Mouse (Mus musculus): ENCODE measurements at regions not wholly inside any gene's neighbourhood (a gene's known extent, or its start where the extent isn't known, plus 50 kb on each side); places are given as distances from the start of the nearest gene placed in this dataset.

DNA sequence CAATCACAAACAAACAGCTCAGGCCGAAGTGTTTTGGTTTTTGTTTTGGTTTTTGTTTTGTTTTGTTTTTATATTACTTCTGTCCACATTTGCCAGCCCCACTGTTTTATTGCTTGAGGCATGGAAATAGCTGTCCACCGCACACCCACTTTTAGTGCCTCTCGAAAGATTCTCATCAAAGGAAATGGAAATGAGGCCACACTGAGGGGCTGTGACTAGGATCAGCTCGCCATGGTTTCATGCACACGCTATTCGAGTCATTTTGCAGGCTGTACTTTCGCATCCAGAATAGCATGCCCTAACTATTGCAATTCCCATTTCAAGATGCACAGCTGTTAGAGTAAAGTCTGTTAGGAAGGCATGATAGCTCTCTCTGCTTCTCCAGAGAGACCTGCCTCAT is 1543.4 kb upstream of the Tenm3 start:
- no peak for DNase-seq
- Histone ChIP-seq H3K27ac (ENCODE audit: low read depth) (no peak overlapping the region), H3K4me1 (ENCODE audit: insufficient read depth) (no peaks in the 10 kb centered on the region), H3K9me3 (ENCODE audit: low read depth, low read length) (no peaks in the 10 kb centered on the region), H3K27me3 (ENCODE audit: insufficient read depth, low read length) (no peaks in the 10 kb centered on the region), H3K4me3 (ENCODE audit: low read depth, low read length) (no peak overlapping the region), H3K4me2 (no peak overlapping the region), H3K36me3 (ENCODE audit: insufficient read depth) (no peaks in the 10 kb centered on the region), H3K9ac (no peak overlapping the region)
- WGBS = 74% methylated on average over 7 of the region's 7 CpGs
- no peak for TF ChIP-seq CTCF (IDR thresholded peaks at IDR 0.05; ENCODE audit: low read depth)
- ATAC-seq (ENCODE audit: insufficient read depth) = no peak

DNA sequence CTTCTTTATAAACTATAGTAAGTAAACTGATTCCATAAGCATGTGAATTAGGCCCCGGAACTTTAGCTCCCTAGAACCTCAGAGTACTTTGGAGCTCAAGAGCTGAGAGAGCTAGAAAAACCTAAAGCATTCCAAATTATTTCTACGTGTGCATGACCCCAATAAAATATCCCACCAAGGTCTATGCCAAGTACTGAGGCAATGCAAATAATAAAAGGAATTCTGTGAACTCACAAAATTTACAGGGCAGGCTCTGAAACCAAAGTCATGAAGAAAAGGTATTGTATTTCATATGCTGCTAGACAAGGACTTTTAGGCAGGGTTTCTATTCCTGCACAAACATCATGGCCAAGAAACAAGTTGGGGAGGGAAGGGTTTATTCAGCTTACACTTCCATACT is 1539.9 kb upstream of the Tenm3 start:
- Histone ChIP-seq H3K9ac (no peak overlapping the region), H3K9me3 (ENCODE audit: low read depth, low read length) (no peaks in the 10 kb centered on the region), H3K4me2 (no peak overlapping the region), H3K27ac (ENCODE audit: low read depth) (no peak overlapping the region), H3K4me1 (ENCODE audit: insufficient read depth) (no peaks in the 10 kb centered on the region), H3K27me3 (ENCODE audit: insufficient read depth, low read length) (no peaks in the 10 kb centered on the region), H3K36me3 (ENCODE audit: insufficient read depth) (no peaks in the 10 kb centered on the region), H3K4me3 (ENCODE audit: low read depth, low read length) (no peak overlapping the region)
- DNase-seq = no peak
- ATAC-seq (ENCODE audit: insufficient read depth) = no peak
- no peak for TF ChIP-seq CTCF (IDR thresholded peaks at IDR 0.05; ENCODE audit: low read depth)
- 80% methylated on average over 2 of the region's 2 CpGs for WGBS

- TF ChIP-seq CTCF (IDR thresholded peaks at IDR 0.05; ENCODE audit: low read depth) = no peak
- Histone ChIP-seq H3K27me3 (ENCODE audit: insufficient read depth, low read length) (no peaks in the 10 kb centered on the region), H3K4me1 (ENCODE audit: insufficient read depth) (no peaks in the 10 kb centered on the region), H3K36me3 (ENCODE audit: insufficient read depth) (no peaks in the 10 kb centered on the region), H3K4me3 (ENCODE audit: low read depth, low read length) (no peak overlapping the region), H3K27ac (ENCODE audit: low read depth) (no peak overlapping the region), H3K4me2 (no peak overlapping the region), H3K9me3 (ENCODE audit: low read depth, low read length) (no peaks in the 10 kb centered on the region), H3K9ac (no peak overlapping the region)
- ATAC-seq (ENCODE audit: insufficient read depth) (no peak), DNase-seq (peak; percentile 70)
- WGBS = 31% methylated on average over 4 of the region's 4 CpGs
Measured at GRCm38 (mm10) chr8:50379745-50380144, 1536.0 kb upstream of the Tenm3 start.

DNA sequence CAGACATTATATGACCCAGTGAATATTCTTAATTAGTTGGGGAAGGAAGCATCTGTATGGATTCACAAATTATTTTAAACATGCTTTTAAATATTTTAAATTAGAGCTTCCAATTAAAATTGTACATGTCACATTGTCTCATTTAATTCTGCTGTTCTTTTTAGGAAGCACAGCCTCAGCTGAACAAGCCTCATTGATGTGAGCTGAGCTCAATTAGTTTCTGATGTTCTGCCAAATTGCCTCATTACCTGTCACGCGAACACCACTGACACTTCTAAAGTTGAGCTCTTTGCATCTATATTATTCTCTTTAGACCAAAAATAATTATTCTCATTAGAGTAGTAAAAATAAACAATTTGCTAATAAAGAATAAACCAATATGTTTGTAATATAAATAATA is 1530.0 kb upstream of the Tenm3 start:
- H3K36me3 ChIP-seq (ENCODE audit: insufficient read depth) = no peaks in the 10 kb centered on the region
- no peak for TF ChIP-seq CTCF (IDR thresholded peaks at IDR 0.05; ENCODE audit: low read depth)
- WGBS = 74% methylated on average over 2 of the region's 2 CpGs
- H3K4me3 ChIP-seq (ENCODE audit: low read depth, low read length) = no peak overlapping the region
- H3K27me3 ChIP-seq (ENCODE audit: insufficient read depth, low read length) = no peaks in the 10 kb centered on the region
- H3K9ac ChIP-seq = no peak overlapping the region
- H3K4me2 ChIP-seq = no peak overlapping the region
- DNase-seq (no peak), ATAC-seq (ENCODE audit: insufficient read depth) (no peak)
- no peak overlapping the region for H3K27ac ChIP-seq (ENCODE audit: low read depth)
- no peaks in the 10 kb centered on the region for H3K9me3 ChIP-seq (ENCODE audit: low read depth, low read length)
- no peaks in the 10 kb centered on the region for H3K4me1 ChIP-seq (ENCODE audit: insufficient read depth)

DNA sequence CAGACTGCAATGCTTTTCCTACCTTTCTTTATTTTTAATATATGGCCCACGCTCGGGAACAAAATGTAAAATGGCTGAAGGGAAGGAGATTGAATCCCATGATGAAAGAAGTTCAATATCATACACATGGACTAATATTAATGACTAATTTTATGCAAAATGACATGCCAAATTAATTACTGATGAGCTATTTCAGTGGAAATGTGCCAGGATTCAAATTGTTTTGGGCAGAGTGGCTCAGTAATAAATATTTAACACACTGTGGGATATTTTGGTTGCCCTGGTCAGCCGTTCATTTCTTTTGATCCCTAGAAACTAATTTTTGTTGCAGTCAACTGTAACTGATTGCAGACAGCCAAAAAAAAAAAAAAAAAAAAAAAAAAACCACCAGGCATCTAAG is 1482.7 kb upstream of the Tenm3 start:
- H3K9me3 ChIP-seq (ENCODE audit: low read depth, low read length) = no peaks in the 10 kb centered on the region
- H3K4me3 ChIP-seq (ENCODE audit: low read depth, low read length) = no peak overlapping the region
- no peaks in the 10 kb centered on the region for H3K27me3 ChIP-seq (ENCODE audit: insufficient read depth, low read length)
- H3K27ac ChIP-seq (ENCODE audit: low read depth) = no peak overlapping the region
- no peak for TF ChIP-seq CTCF (IDR thresholded peaks at IDR 0.05; ENCODE audit: low read depth)
- no peak overlapping the region for H3K9ac ChIP-seq
- ATAC-seq (ENCODE audit: insufficient read depth) = no peak
- WGBS = 73% methylated on average over 3 of the region's 3 CpGs
- H3K4me1 ChIP-seq (ENCODE audit: insufficient read depth) = no peaks in the 10 kb centered on the region
- no peak for DNase-seq
- no peaks in the 10 kb centered on the region for H3K36me3 ChIP-seq (ENCODE audit: insufficient read depth)
- H3K4me2 ChIP-seq = no peak overlapping the region

DNA sequence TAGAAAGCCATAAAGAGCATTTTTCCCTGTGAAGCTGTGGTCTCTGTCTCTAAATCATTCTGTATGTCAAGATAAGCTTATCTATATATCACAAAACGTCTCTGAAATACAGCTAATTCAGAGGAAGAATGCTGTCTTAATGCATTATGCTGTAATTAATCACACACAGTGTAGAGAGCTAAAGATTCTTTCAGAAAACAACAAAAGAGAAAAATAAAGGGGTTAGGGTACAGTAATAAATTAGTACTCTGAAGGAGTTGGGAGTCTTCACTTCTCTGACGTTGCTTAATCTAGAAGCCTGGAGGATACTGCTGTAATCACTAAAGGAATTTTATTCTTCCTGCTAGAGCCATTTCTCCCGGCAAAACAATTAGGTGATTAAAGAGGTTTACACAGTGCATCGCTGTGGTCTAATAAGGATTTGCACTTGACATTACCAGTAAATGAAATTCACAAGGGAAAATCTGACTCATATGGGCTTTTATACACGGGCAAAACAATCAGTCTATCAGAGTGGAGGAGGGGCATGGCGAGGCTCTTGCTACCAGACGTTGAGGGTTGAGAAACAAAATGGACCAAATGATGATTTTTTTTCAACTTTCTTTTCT is 1477.7 kb upstream of the Tenm3 start:
- peak; percentile 49; the same call in 1 of the 2 replicates for ATAC-seq (ENCODE audit: insufficient read depth)
- H3K9ac ChIP-seq = no peak overlapping the region
- no peaks in the 10 kb centered on the region for H3K9me3 ChIP-seq (ENCODE audit: low read depth, low read length)
- 20% methylated on average over 7 of the region's 7 CpGs for WGBS
- no peaks in the 10 kb centered on the region for H3K27me3 ChIP-seq (ENCODE audit: insufficient read depth, low read length)
- TF ChIP-seq CTCF (IDR thresholded peaks at IDR 0.05; ENCODE audit: low read depth) = no peak
- no peak overlapping the region for H3K27ac ChIP-seq (ENCODE audit: low read depth)
- H3K4me2 ChIP-seq = no peak overlapping the region
- no peaks in the 10 kb centered on the region for H3K4me1 ChIP-seq (ENCODE audit: insufficient read depth)
- H3K36me3 ChIP-seq (ENCODE audit: insufficient read depth) = no peaks in the 10 kb centered on the region
- peak; percentile 3 for DNase-seq
- H3K4me3 ChIP-seq (ENCODE audit: low read depth, low read length) = no peak overlapping the region

GRCm38 (mm10) chr8:50316641-50317040 is 1472.9 kb upstream of the Tenm3 start:
- no peaks in the 10 kb centered on the region for H3K27me3 ChIP-seq (ENCODE audit: insufficient read depth, low read length)
- no peak overlapping the region for H3K27ac ChIP-seq (ENCODE audit: low read depth)
- H3K4me2 ChIP-seq = no peak overlapping the region
- no peak overlapping the region for H3K4me3 ChIP-seq (ENCODE audit: low read depth, low read length)
- no peak for TF ChIP-seq CTCF (IDR thresholded peaks at IDR 0.05; ENCODE audit: low read depth)
- no peak for DNase-seq
- 49% methylated on average over 1 of the region's 1 CpGs for WGBS
- ATAC-seq (ENCODE audit: insufficient read depth) = no peak
- no peaks in the 10 kb centered on the region for H3K4me1 ChIP-seq (ENCODE audit: insufficient read depth)
- H3K9ac ChIP-seq = no peak overlapping the region
- no peaks in the 10 kb centered on the region for H3K36me3 ChIP-seq (ENCODE audit: insufficient read depth)
- H3K9me3 ChIP-seq (ENCODE audit: low read depth, low read length) = no peaks in the 10 kb centered on the region

DNA sequence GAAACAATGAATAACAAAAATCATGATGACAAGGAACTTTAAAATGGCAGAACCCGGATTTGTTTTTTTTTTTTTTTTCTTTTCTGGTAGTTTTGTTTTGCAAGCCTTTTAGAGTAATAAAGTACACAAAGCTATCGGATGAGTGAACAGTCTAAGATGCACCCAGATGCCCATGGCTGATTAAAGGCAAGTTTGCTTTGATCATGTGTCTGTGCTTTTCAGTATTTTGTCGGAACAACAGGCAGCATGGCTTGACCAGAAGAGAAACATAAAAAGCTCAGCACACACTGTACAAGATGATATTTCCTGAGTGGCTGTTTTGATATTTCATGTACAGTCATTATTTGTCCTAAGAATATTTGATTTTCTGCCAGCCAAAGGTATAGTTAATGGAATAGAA is 1466.6 kb upstream of the Tenm3 start:
- no peaks in the 10 kb centered on the region for H3K9me3 ChIP-seq (ENCODE audit: low read depth, low read length)
- ATAC-seq (ENCODE audit: insufficient read depth) (no peak), DNase-seq (no peak)
- no peaks in the 10 kb centered on the region for H3K27me3 ChIP-seq (ENCODE audit: insufficient read depth, low read length)
- H3K9ac ChIP-seq = no peak overlapping the region
- 63% methylated on average over 3 of the region's 3 CpGs for WGBS
- H3K36me3 ChIP-seq (ENCODE audit: insufficient read depth) = no peaks in the 10 kb centered on the region
- H3K27ac ChIP-seq (ENCODE audit: low read depth) = no peak overlapping the region
- no peak overlapping the region for H3K4me2 ChIP-seq
- no peak overlapping the region for H3K4me3 ChIP-seq (ENCODE audit: low read depth, low read length)
- H3K4me1 ChIP-seq (ENCODE audit: insufficient read depth) = no peaks in the 10 kb centered on the region
- no peak for TF ChIP-seq CTCF (IDR thresholded peaks at IDR 0.05; ENCODE audit: low read depth)
